Mouse (Mus musculus) Patski (cell line): ENCODE data around the gene Ache. TPM values are rescaled to one million over a fixed set of nuclear protein-coding genes. Genes with fewer than 3 reads are reported as not detected.
A peak's percentile ranks its signal among the peaks of the same experiment; 100 is the strongest.

Experiments
- ATAC-seq: fragments of 100-300 bp; one replicate; pipeline ENCODE4 v1.8.0; 2021
- CTCF ChIA-PET: fragments of 350-600 bp; sonication (Branson Sonifier 250); formaldehyde crosslinking; loops from one replicate; lab custom pipeline; 2022; ENCODE audit warnings: inconsistent platforms; lab: Charles Lee
- POLR2A ChIA-PET: fragments of 350-600 bp; sonication (Branson Sonifier 250); formaldehyde crosslinking; loops from one replicate; lab custom pipeline; 2022; ENCODE audit warnings: antibody characterized with exemption, inconsistent platforms; lab: Charles Lee
- DNase-seq: peaks from one replicate; pipeline ENCODE4 v3.0.0-alpha.2; 2011; ENCODE audit warnings: low read depth, low spot score
- H3K27me3 ChIP-seq: fragments of 371-371 bp; one replicate; pipeline ENCODE4 v1.5.1; 2021
- CTCF ChIP-seq: fragments of 100-300 bp; IDR thresholded peaks from one replicate; pipeline ENCODE4 v1.5.1; 2021
- in situ Hi-C: fragments of 300-500 bp; cut with MboI; formaldehyde crosslinking; loops from 3 replicates; pipeline ENCODE4 v1.11.1; 2018; ENCODE audit warnings: low pct_unique_long_range_greater_than_20kb, mixed read lengths
- polyA plus RNA-seq: library from polyadenylated mRNA; unstranded; gene quantifications from one replicate; pipeline ENCODE4 v1.2.3, GENCODE M21; 2021

The Ache gene
- polyA plus RNA-seq, 1 experiment from 2014 or later: 1.8 TPM

- in situ Hi-C loops: loop anchor here (5.0 kb wide), 1 partner anchor 156 kb away; no protein-coding TSS in a partner anchor
- CTCF ChIA-PET: interaction anchor here (1.9 to 2.1 kb wide), 3 partner anchors 155 to 173 kb away, joined by 6 to 10 read pairs (median 10); partner anchors contain the start of gene Trim56
- no peak for TF ChIP-seq CTCF
- DNase-seq: no peak
- POLR2A ChIA-PET: interaction anchor here (1.0 to 1.2 kb wide), 2 partner anchors 14 to 19 kb away, joined by 3 read pairs; partner anchors contain the start of gene Srrt
- ATAC-seq: no peak
- peaks cover 3% of the 10 kb centered on the region for H3K27me3 ChIP-seq
Observed at GRCm38 (mm10) chr5:137287953-137288743, 829 bp downstream of the Ache start.

DNA sequence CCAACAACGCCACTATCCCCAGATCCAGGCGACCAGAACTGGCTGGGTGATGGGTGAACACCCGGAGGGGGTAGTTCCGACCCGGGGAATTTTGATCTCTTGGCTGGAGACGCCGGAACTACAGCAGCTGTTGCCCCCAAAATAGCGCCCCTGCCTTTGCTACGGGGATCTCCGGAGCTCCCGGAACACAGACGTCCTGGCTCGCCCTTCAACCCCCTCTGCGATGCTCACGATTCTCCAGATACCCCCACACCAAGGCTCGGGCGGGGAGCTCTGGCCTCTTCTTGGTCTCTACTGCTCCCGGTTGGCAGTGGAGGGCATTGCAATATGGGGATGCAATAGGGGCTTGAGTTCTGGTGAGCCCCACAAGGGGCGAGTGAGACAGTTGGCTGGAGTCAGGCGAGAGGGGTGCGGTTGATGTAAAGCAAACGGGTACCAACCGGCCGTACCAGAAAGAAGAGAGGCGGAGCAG is 1.7 kb downstream of the Ache start:
- ATAC-seq (no peak), DNase-seq (no peak)
- ChIA-PET CTCF (interaction anchor here (1.6 kb wide), 1 partner anchor 214 kb away, joined by 6 read pairs; the partner anchor contains the start of gene Pop7), POLR2A (interaction anchor here (1.2 kb wide), 1 partner anchor 18 kb away, joined by 3 read pairs; the partner anchor contains the start of gene Srrt)
- in situ Hi-C loops: loop anchor here (5.0 kb wide), 1 partner anchor 157 kb away; no protein-coding TSS in a partner anchor
- no peak for TF ChIP-seq CTCF
- H3K27me3 ChIP-seq: peaks cover 3% of the 10 kb centered on the region

GRCm38 (mm10) chr5:137289591-137290365 is 2.5 kb downstream of the Ache start:
- ATAC-seq (no peak), DNase-seq (no peak)
- ChIA-PET POLR2A (no interaction called here), CTCF (interaction anchor here (1.6 kb wide), 1 partner anchor 213 kb away, joined by 6 read pairs; the partner anchor contains the start of gene Pop7)
- peaks cover 3% of the 10 kb centered on the region for H3K27me3 ChIP-seq
- no peak for TF ChIP-seq CTCF
- in situ Hi-C loops: loop anchor here (5.0 kb wide), 1 partner anchor 157 kb away; no protein-coding TSS in a partner anchor

- H3K27me3 ChIP-seq: peaks cover 3% of the 10 kb centered on the region
- no peak for ATAC-seq
- no peak for DNase-seq
- CTCF ChIA-PET: no interaction called here
- POLR2A ChIA-PET: no interaction called here
- no peak for TF ChIP-seq CTCF
- in situ Hi-C loops: no loop called here
Observed at GRCm38 (mm10) chr5:137290677-137291076, 3.4 kb downstream of the Ache start.

DNA sequence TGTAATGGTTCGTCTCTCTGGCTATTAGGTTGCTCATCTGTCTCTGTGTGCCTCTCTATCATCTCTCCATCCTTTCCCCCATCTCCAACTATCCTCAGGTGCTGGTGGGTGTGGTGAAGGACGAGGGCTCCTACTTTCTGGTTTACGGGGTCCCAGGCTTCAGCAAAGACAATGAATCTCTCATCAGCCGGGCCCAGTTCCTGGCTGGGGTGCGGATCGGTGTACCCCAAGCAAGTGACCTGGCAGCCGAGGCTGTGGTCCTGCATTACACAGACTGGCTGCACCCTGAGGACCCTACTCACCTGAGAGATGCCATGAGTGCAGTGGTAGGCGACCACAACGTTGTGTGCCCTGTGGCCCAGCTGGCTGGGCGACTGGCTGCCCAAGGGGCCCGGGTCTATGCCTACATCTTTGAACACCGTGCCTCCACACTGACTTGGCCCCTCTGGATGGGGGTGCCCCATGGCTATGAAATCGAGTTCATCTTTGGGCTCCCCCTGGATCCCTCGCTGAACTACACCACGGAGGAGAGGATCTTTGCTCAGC is 4.1 kb downstream of the Ache start:
- ATAC-seq (no peak), DNase-seq (no peak)
- in situ Hi-C loops: no loop called here
- TF ChIP-seq CTCF: no peak
- peaks cover 3% of the 10 kb centered on the region for H3K27me3 ChIP-seq
- ChIA-PET CTCF (interaction anchor here (1.7 kb wide), 1 partner anchor 211 kb away, joined by 5 read pairs; the partner anchor contains the start of gene Pop7), POLR2A (no interaction called here)

GRCm38 (mm10) chr5:137293282-137293681 is 6.0 kb downstream of the Ache start:
- DNase-seq (no peak), ATAC-seq (peak; percentile 49)
- TF ChIP-seq CTCF: no peak
- in situ Hi-C loops: no loop called here
- ChIA-PET CTCF (interaction anchor here (0.7 to 1.9 kb wide), 4 partner anchors 9 to 209 kb away, joined by 3 to 5 read pairs (median 4); partner anchors contain the start of gene Pop7), POLR2A (interaction anchor here (0.6 to 4.7 kb wide), 5 partner anchors 12 to 188 kb away, joined by 3 to 34 read pairs (median 5); partner anchors contain the start of genes Srrt and Trip6)
- H3K27me3 ChIP-seq: peaks cover 3% of the 10 kb centered on the region

- TF ChIP-seq CTCF: no peak
- POLR2A ChIA-PET: interaction anchor here (0.6 to 4.7 kb wide), 7 partner anchors 11 to 187 kb away, joined by 3 to 34 read pairs (median 5); partner anchors contain the start of genes Srrt and Trip6
- ATAC-seq (peak; percentile 79), DNase-seq (peak; percentile 89)
- CTCF ChIA-PET: interaction anchor here (0.7 to 1.9 kb wide), 4 partner anchors 8 to 208 kb away, joined by 3 to 5 read pairs (median 4); partner anchors contain the start of gene Pop7
- no peaks in the 10 kb centered on the region for H3K27me3 ChIP-seq
- in situ Hi-C loops: no loop called here
Observed at GRCm38 (mm10) chr5:137293839-137294743, 6.8 kb downstream of the Ache start, which contains the start of gene Ufsp1. TSS of gene Ufsp1 (plus strand) at chr5:137294629.

- DNase-seq (no peak), ATAC-seq (peak; percentile 22)
- ChIA-PET POLR2A (interaction anchor here (0.6 to 4.7 kb wide), 4 partner anchors 10 to 90 kb away, joined by 3 to 34 read pairs (median 4); partner anchors contain the start of gene Srrt), CTCF (interaction anchor here (1.8 to 1.9 kb wide), 2 partner anchors 8 to 10 kb away, joined by 5 to 7 read pairs; no protein-coding TSS in a partner anchor)
- TF ChIP-seq CTCF: no peak
- no peaks in the 10 kb centered on the region for H3K27me3 ChIP-seq
- in situ Hi-C loops: no loop called here
Observed at GRCm38 (mm10) chr5:137294744-137295093, 7.4 kb downstream of the Ache start.

- ATAC-seq: no peak
- ChIA-PET CTCF (interaction anchor here (1.8 kb wide), 1 partner anchor 10 kb away, joined by 7 read pairs; no protein-coding TSS in a partner anchor), POLR2A (interaction anchor here (1.1 to 4.7 kb wide), 2 partner anchors 10 to 89 kb away, joined by 3 to 34 read pairs; partner anchors contain the start of gene Srrt)
- no peak for DNase-seq
- TF ChIP-seq CTCF: no peak
- in situ Hi-C loops: no loop called here
- no peaks in the 10 kb centered on the region for H3K27me3 ChIP-seq
Observed at GRCm38 (mm10) chr5:137295296-137295695, 8.0 kb downstream of the Ache start.
